Mouse (Mus musculus): ENCODE data around the gene Plekhf1. TPM values are rescaled to one million over a fixed set of nuclear protein-coding genes. Genes with fewer than 3 reads are reported as not detected.
A peak's percentile ranks its signal among the peaks of the same experiment; 100 is the strongest.

Gene Plekhf1
- polyA plus RNA-seq, 1 experiment from 2014 or later: 1.6 TPM

- peaks cover 7% of the 10 kb centered on the region; the same call in 1 of the 2 replicates for H3K4me1 ChIP-seq (ENCODE audit: control insufficient read depth, insufficient read depth, low read length)
- no peak overlapping the region for H3K9ac ChIP-seq (ENCODE audit: low read depth, low read length)
- H3K4me3 ChIP-seq (ENCODE audit: low read depth, low read length): no peak overlapping the region
- no peak overlapping the region for H3K27ac ChIP-seq (ENCODE audit: low read depth, low read length)
- no peaks in the 10 kb centered on the region for H3K36me3 ChIP-seq (ENCODE audit: control insufficient read depth, insufficient read depth, low read length)
- no peaks in the 10 kb centered on the region for H3K27me3 ChIP-seq (ENCODE audit: control insufficient read depth, insufficient read depth, low read length)
- no peak overlapping the region for H3K4me2 ChIP-seq
- H3K9me3 ChIP-seq (replicated peaks; ENCODE audit: control insufficient read depth, low read length): no peaks in the 10 kb centered on the region
- 65% methylated on average over 3 of the region's 3 CpGs for WGBS (ENCODE audit: insufficient replicate concordance)
- no peak for ATAC-seq (replicated peaks; ENCODE audit: insufficient number of reproducible peaks, low FRiP score, low TSS enrichment)
Observed at GRCm38 (mm10) chr7:38179896-38180295, 47.9 kb downstream of the Plekhf1 start.

GRCm38 (mm10) chr7:38176056-38176455 is 51.8 kb downstream of the Plekhf1 start:
- 63% methylated on average over 3 of the region's 3 CpGs for WGBS (ENCODE audit: insufficient replicate concordance)
- no peaks in the 10 kb centered on the region for H3K9me3 ChIP-seq (replicated peaks; ENCODE audit: control insufficient read depth, low read length)
- H3K4me2 ChIP-seq: no peak overlapping the region
- no peak overlapping the region for H3K4me3 ChIP-seq (ENCODE audit: low read depth, low read length)
- H3K27me3 ChIP-seq (ENCODE audit: control insufficient read depth, insufficient read depth, low read length): peaks cover 8% of the 10 kb centered on the region; the same call in 1 of the 2 replicates
- no peak overlapping the region for H3K9ac ChIP-seq (ENCODE audit: low read depth, low read length)
- H3K4me1 ChIP-seq (ENCODE audit: control insufficient read depth, insufficient read depth, low read length): 0 out of 2 replicates have a peak, but pooled peaks cover 7% of the 10 kb centered on the region
- ATAC-seq (replicated peaks; ENCODE audit: insufficient number of reproducible peaks, low FRiP score, low TSS enrichment): no peak
- no peak overlapping the region for H3K27ac ChIP-seq (ENCODE audit: low read depth, low read length)
- H3K36me3 ChIP-seq (ENCODE audit: control insufficient read depth, insufficient read depth, low read length): no peaks in the 10 kb centered on the region

- no peak overlapping the region for H3K27ac ChIP-seq (ENCODE audit: low read depth, low read length)
- H3K9me3 ChIP-seq (replicated peaks; ENCODE audit: control insufficient read depth, low read length): no peaks in the 10 kb centered on the region
- 0 out of 2 replicates have a peak, but pooled peaks cover 7% of the 10 kb centered on the region for H3K4me1 ChIP-seq (ENCODE audit: control insufficient read depth, insufficient read depth, low read length)
- 11% methylated on average over 31 of the region's 31 CpGs for WGBS (ENCODE audit: insufficient replicate concordance)
- H3K9ac ChIP-seq (ENCODE audit: low read depth, low read length): peak overlapping the region; percentile 70
- H3K4me3 ChIP-seq (ENCODE audit: low read depth, low read length): peak overlapping the region; percentile 42
- H3K27me3 ChIP-seq (ENCODE audit: control insufficient read depth, insufficient read depth, low read length): peaks cover 8% of the 10 kb centered on the region; the same call in 1 of the 2 replicates
- 0 out of 2 replicates have a peak, but pooled peaks have one; percentile 46 for ATAC-seq (replicated peaks; ENCODE audit: insufficient number of reproducible peaks, low FRiP score, low TSS enrichment)
- no peaks in the 10 kb centered on the region for H3K36me3 ChIP-seq (ENCODE audit: control insufficient read depth, insufficient read depth, low read length)
- peak overlapping the region; percentile 76 for H3K4me2 ChIP-seq
Observed at GRCm38 (mm10) chr7:38174321-38175148, 53.3 kb downstream of the Plekhf1 start.

- WGBS (ENCODE audit: insufficient replicate concordance): 14% methylated on average over 14 of the region's 14 CpGs
- peak overlapping the region; percentile 70 for H3K9ac ChIP-seq (ENCODE audit: low read depth, low read length)
- H3K36me3 ChIP-seq (ENCODE audit: control insufficient read depth, insufficient read depth, low read length): no peaks in the 10 kb centered on the region
- H3K4me2 ChIP-seq: peak overlapping the region; percentile 76
- no peaks in the 10 kb centered on the region for H3K9me3 ChIP-seq (replicated peaks; ENCODE audit: control insufficient read depth, low read length)
- ATAC-seq (replicated peaks; ENCODE audit: insufficient number of reproducible peaks, low FRiP score, low TSS enrichment): no peak
- 0 out of 2 replicates have a peak, but pooled peaks cover 7% of the 10 kb centered on the region for H3K4me1 ChIP-seq (ENCODE audit: control insufficient read depth, insufficient read depth, low read length)
- H3K27ac ChIP-seq (ENCODE audit: low read depth, low read length): no peak overlapping the region
- H3K27me3 ChIP-seq (ENCODE audit: control insufficient read depth, insufficient read depth, low read length): peaks cover 8% of the 10 kb centered on the region; the same call in 1 of the 2 replicates
- peak overlapping the region; percentile 42 for H3K4me3 ChIP-seq (ENCODE audit: low read depth, low read length)
Observed at GRCm38 (mm10) chr7:38173871-38174270, 53.9 kb downstream of the Plekhf1 start.

- Histone ChIP-seq H3K4me3 (ENCODE audit: low read depth, low read length) (peak overlapping the region; percentile 34), H3K4me2 (peak overlapping the region; percentile 80), H3K9me3 (replicated peaks; ENCODE audit: control insufficient read depth, low read length) (no peaks in the 10 kb centered on the region), H3K27ac (ENCODE audit: low read depth, low read length) (no peak overlapping the region), H3K9ac (ENCODE audit: low read depth, low read length) (no peak overlapping the region), H3K36me3 (ENCODE audit: control insufficient read depth, insufficient read depth, low read length) (no peaks in the 10 kb centered on the region), H3K27me3 (ENCODE audit: control insufficient read depth, insufficient read depth, low read length) (no peaks in the 10 kb centered on the region), H3K4me1 (ENCODE audit: control insufficient read depth, insufficient read depth, low read length) (peaks cover 4% of the 10 kb centered on the region; the same call in 1 of the 2 replicates)
- ATAC-seq (replicated peaks; ENCODE audit: insufficient number of reproducible peaks, low FRiP score, low TSS enrichment): no peak
- WGBS (ENCODE audit: insufficient replicate concordance): 16% methylated on average over 11 of the region's 11 CpGs
Observed at GRCm38 (mm10) chr7:38167724-38168141, 60.1 kb downstream of the Plekhf1 start.

Other genes starting within 250 kb of the Plekhf1 start
- 33.8 and 36.9 TPM in 2 replicates for gene Uri1, start 204.5 kb downstream of the Plekhf1 start, polyA plus RNA-seq (2014; fragmentation: Nextera tagmentation; extraction: Ambion mirVana)
- gene Ccne1, start 120.5 kb downstream of the Plekhf1 start, polyA plus RNA-seq (2014; fragmentation: Nextera tagmentation; extraction: Ambion mirVana): 54.3 and 55.4 TPM in 2 replicates
- gene 1600014C10Rik, start 44.8 kb downstream of the Plekhf1 start, polyA plus RNA-seq (2014; fragmentation: Nextera tagmentation; extraction: Ambion mirVana): 13.2 and 13.9 TPM in 2 replicates
- gene Pop4, start 43.4 kb upstream of the Plekhf1 start, polyA plus RNA-seq (2014; fragmentation: Nextera tagmentation; extraction: Ambion mirVana): 49.6 and 54.4 TPM in 2 replicates